Mouse (Mus musculus) midbrain, embryonic 13.5 days (tissue): ENCODE measurements around the gene Sh3tc1. TPM values are rescaled to one million over a fixed set of nuclear protein-coding genes. Genes with fewer than 3 reads are reported as not detected.

ENCODE experiments used
- ATAC-seq: fragments of 200-750 bp; cut with Nextera tagmentation; 2 replicates; pipeline ENCODE4 v1.8.0; 2017; ENCODE audit warnings: mild to moderate bottlenecking, moderate TSS enrichment, moderate library complexity
- H3K27ac ChIP-seq: fragments of 300-500 bp; sonication (generic); 2 replicates; pipeline ENCODE4 v1.5.1; 2015; ENCODE audit warnings: inconsistent platforms, mild to moderate bottlenecking, moderate library complexity
- H3K27me3 ChIP-seq: fragments of 300-500 bp; sonication (generic); 2 replicates; pipeline ENCODE4 v1.6.1; 2015; ENCODE audit warnings: mild to moderate bottlenecking, inconsistent platforms
- H3K36me3 ChIP-seq: fragments of 300-500 bp; sonication (generic); 2 replicates; pipeline ENCODE4 v1.6.1; 2015; ENCODE audit warnings: mild to moderate bottlenecking, inconsistent platforms
- H3K4me1 ChIP-seq: fragments of 300-500 bp; sonication (generic); replicated peaks from 2 replicates; pipeline ENCODE4 v1.6.1; 2015; ENCODE audit warnings: inconsistent platforms
- H3K4me2 ChIP-seq: fragments of 300-500 bp; sonication (generic); replicated peaks from 2 replicates; pipeline ENCODE4 v1.6.1; 2015; ENCODE audit warnings: moderate library complexity, mild to moderate bottlenecking, inconsistent platforms
- H3K4me3 ChIP-seq: fragments of 300-500 bp; sonication (generic); replicated peaks from 2 replicates; pipeline ENCODE4 v1.5.1; 2015; ENCODE audit warnings: mild to moderate bottlenecking, inconsistent platforms
- H3K9ac ChIP-seq: fragments of 300-500 bp; sonication (generic); replicated peaks from 2 replicates; pipeline ENCODE4 v1.6.1; 2015; ENCODE audit warnings: mild to moderate bottlenecking, inconsistent platforms
- H3K9me3 ChIP-seq: fragments of 300-500 bp; sonication (generic); 2 replicates; pipeline ENCODE4 v1.6.1; 2016; ENCODE audit warnings: mild to moderate bottlenecking, inconsistent platforms
- WGBS: fragments of 180-500 bp; shearing (Covaris S2); methylation state at CpG from one replicate; pipeline ENCODE4 v1.1.7; 2015; 5-methylcytosine and 5-hydroxymethylcytosine counted together
- polyA plus RNA-seq: library from polyadenylated mRNA; unstranded; fragments of >200 nt; fragmentation: Nextera tagmentation; extraction: Ambion mirVana; gene quantifications from 2 replicates; pipeline ENCODE4 v1.2.1, GENCODE M21; 2015

Gene Sh3tc1
- polyA plus RNA-seq, 1 experiment from 2014 or later, result 3.8 TPM

GRCm38 (mm10) chr5:35717455-35717854 lies 22.3 kb downstream of the Sh3tc1 start:
- 81% methylated on average over 5 of the region's 5 CpGs for WGBS
- ATAC-seq, result no peak
- no peaks in the 10 kb centered on the region for H3K4me1 ChIP-seq

GRCm38 (mm10) chr5:35713649-35714354 lies 26.0 kb downstream of the Sh3tc1 start:
- Histone ChIP-seq H3K9me3 (no peaks in the 10 kb centered on the region), H3K36me3 (no peaks in the 10 kb centered on the region), H3K4me2 (no peak overlapping the region), H3K4me3 (no peak overlapping the region), H3K27ac (no peak overlapping the region), H3K4me1 (no peaks in the 10 kb centered on the region), H3K27me3 (no peaks in the 10 kb centered on the region), H3K9ac (no peak overlapping the region)
- peak; percentile 94 for ATAC-seq
- WGBS, result 52% methylated on average over 13 of the region's 13 CpGs

More at GRCm38 (mm10) chr5:35717455-35717854, 22.3 kb downstream of the Sh3tc1 start:
- Histone ChIP-seq H3K27me3 (no peaks in the 10 kb centered on the region), H3K36me3 (no peaks in the 10 kb centered on the region), H3K4me3 (no peak overlapping the region), H3K9me3 (no peaks in the 10 kb centered on the region), H3K9ac (no peak overlapping the region), H3K27ac (no peak overlapping the region), H3K4me2 (no peak overlapping the region)

- Histone ChIP-seq H3K27me3 (no peaks in the 10 kb centered on the region), H3K4me3 (no peak overlapping the region), H3K27ac (no peak overlapping the region), H3K4me2 (no peak overlapping the region), H3K4me1 (no peaks in the 10 kb centered on the region), H3K9me3 (no peaks in the 10 kb centered on the region), H3K9ac (no peak overlapping the region), H3K36me3 (no peaks in the 10 kb centered on the region)
- ATAC-seq, result no peak
- 79% methylated on average over 5 of the region's 5 CpGs for WGBS
Measured at GRCm38 (mm10) chr5:35712517-35712916, 27.3 kb downstream of the Sh3tc1 start.

- Histone ChIP-seq H3K4me2 (no peak overlapping the region), H3K9me3 (no peaks in the 10 kb centered on the region), H3K9ac (no peak overlapping the region), H3K36me3 (no peaks in the 10 kb centered on the region), H3K27me3 (no peaks in the 10 kb centered on the region), H3K27ac (no peak overlapping the region), H3K4me1 (no peaks in the 10 kb centered on the region), H3K4me3 (no peak overlapping the region)
- ATAC-seq, result no peak
- WGBS, result 76% methylated on average over 3 of the region's 3 CpGs
Measured at GRCm38 (mm10) chr5:35710931-35711330, 28.9 kb downstream of the Sh3tc1 start.

GRCm38 (mm10) chr5:35710481-35710880 lies 29.3 kb downstream of the Sh3tc1 start:
- H3K9me3 ChIP-seq, result no peaks in the 10 kb centered on the region
- no peaks in the 10 kb centered on the region for H3K27me3 ChIP-seq
- ATAC-seq, result no peak
- H3K4me2 ChIP-seq, result no peak overlapping the region
- H3K4me3 ChIP-seq, result no peak overlapping the region
- H3K27ac ChIP-seq, result no peak overlapping the region
- H3K36me3 ChIP-seq, result no peaks in the 10 kb centered on the region
- H3K9ac ChIP-seq, result no peak overlapping the region
- H3K4me1 ChIP-seq, result no peaks in the 10 kb centered on the region
- 76% methylated on average over 3 of the region's 3 CpGs for WGBS

GRCm38 (mm10) chr5:35705411-35705810 lies 34.4 kb downstream of the Sh3tc1 start:
- H3K27me3 ChIP-seq, result no peaks in the 10 kb centered on the region
- H3K4me2 ChIP-seq, result no peak overlapping the region
- no peaks in the 10 kb centered on the region for H3K4me1 ChIP-seq
- H3K4me3 ChIP-seq, result no peak overlapping the region
- no peak overlapping the region for H3K9ac ChIP-seq
- no peaks in the 10 kb centered on the region for H3K36me3 ChIP-seq
- ATAC-seq, result no peak
- 83% methylated on average over 3 of the region's 3 CpGs for WGBS
- no peaks in the 10 kb centered on the region for H3K9me3 ChIP-seq
- no peak overlapping the region for H3K27ac ChIP-seq

GRCm38 (mm10) chr5:35703814-35704213 lies 36.0 kb downstream of the Sh3tc1 start:
- WGBS, result 90% methylated on average over 4 of the region's 4 CpGs

GRCm38 (mm10) chr5:35703183-35703582 lies 36.6 kb downstream of the Sh3tc1 start:
- no peak overlapping the region for H3K4me3 ChIP-seq
- WGBS, result 88% methylated on average over 8 of the region's 8 CpGs

More at GRCm38 (mm10) chr5:35703814-35704213, 36.0 kb downstream of the Sh3tc1 start:
- no peak overlapping the region for H3K9ac ChIP-seq
- H3K27me3 ChIP-seq, result no peaks in the 10 kb centered on the region
- H3K4me3 ChIP-seq, result no peak overlapping the region
- H3K27ac ChIP-seq, result no peak overlapping the region
- H3K9me3 ChIP-seq, result no peaks in the 10 kb centered on the region
- no peak for ATAC-seq
- no peaks in the 10 kb centered on the region for H3K36me3 ChIP-seq
- no peak overlapping the region for H3K4me2 ChIP-seq
- no peaks in the 10 kb centered on the region for H3K4me1 ChIP-seq

GRCm38 (mm10) chr5:35702582-35703140 lies 37.1 kb downstream of the Sh3tc1 start:
- ATAC-seq, result no peak
- 80% methylated on average over 4 of the region's 4 CpGs for WGBS
- no peaks in the 10 kb centered on the region for H3K27me3 ChIP-seq
- H3K36me3 ChIP-seq, result no peaks in the 10 kb centered on the region
- no peak overlapping the region for H3K4me2 ChIP-seq
- no peaks in the 10 kb centered on the region for H3K9me3 ChIP-seq
- no peak overlapping the region for H3K27ac ChIP-seq
- H3K4me1 ChIP-seq, result no peaks in the 10 kb centered on the region
- H3K9ac ChIP-seq, result no peak overlapping the region
- no peak overlapping the region for H3K4me3 ChIP-seq

More at GRCm38 (mm10) chr5:35703183-35703582, 36.6 kb downstream of the Sh3tc1 start:
- ATAC-seq, result no peak
- Histone ChIP-seq H3K9me3 (no peaks in the 10 kb centered on the region), H3K4me2 (no peak overlapping the region), H3K27ac (no peak overlapping the region), H3K36me3 (no peaks in the 10 kb centered on the region), H3K4me1 (no peaks in the 10 kb centered on the region), H3K27me3 (no peaks in the 10 kb centered on the region), H3K9ac (no peak overlapping the region)

- no peaks in the 10 kb centered on the region for H3K4me1 ChIP-seq
- H3K9ac ChIP-seq, result no peak overlapping the region
- H3K36me3 ChIP-seq, result no peaks in the 10 kb centered on the region
- no peak for ATAC-seq
- no peaks in the 10 kb centered on the region for H3K27me3 ChIP-seq
- H3K9me3 ChIP-seq, result no peaks in the 10 kb centered on the region
- no peak overlapping the region for H3K4me2 ChIP-seq
- H3K27ac ChIP-seq, result no peak overlapping the region
- H3K4me3 ChIP-seq, result no peak overlapping the region
- 47% methylated on average over 6 of the region's 6 CpGs for WGBS
Measured at GRCm38 (mm10) chr5:35701042-35701441, 38.7 kb downstream of the Sh3tc1 start.

GRCm38 (mm10) chr5:35695815-35696214 lies 44.0 kb downstream of the Sh3tc1 start:
- WGBS, result 20% methylated on average over 5 of the region's 5 CpGs

GRCm38 (mm10) chr5:35693638-35694037 lies 46.1 kb downstream of the Sh3tc1 start:
- Histone ChIP-seq H3K4me3 (no peak overlapping the region), H3K4me1 (no peaks in the 10 kb centered on the region), H3K9me3 (no peaks in the 10 kb centered on the region), H3K9ac (no peak overlapping the region), H3K27me3 (no peaks in the 10 kb centered on the region), H3K4me2 (no peak overlapping the region), H3K36me3 (no peaks in the 10 kb centered on the region), H3K27ac (no peak overlapping the region)
- no peak for ATAC-seq
- 80% methylated on average over 4 of the region's 4 CpGs for WGBS

More at GRCm38 (mm10) chr5:35695815-35696214, 44.0 kb downstream of the Sh3tc1 start:
- Histone ChIP-seq H3K9me3 (no peaks in the 10 kb centered on the region), H3K27me3 (no peaks in the 10 kb centered on the region), H3K4me2 (no peak overlapping the region), H3K27ac (no peak overlapping the region), H3K4me1 (no peaks in the 10 kb centered on the region), H3K9ac (no peak overlapping the region), H3K36me3 (no peaks in the 10 kb centered on the region), H3K4me3 (no peak overlapping the region)
- 0 out of 2 replicates have a peak, but pooled peaks have one; percentile 27 for ATAC-seq
